Mouse (Mus musculus) ES-Bruce4 (cell line): ENCODE results near the gene Psap. TPM values are rescaled to one million over a fixed set of nuclear protein-coding genes. Genes with fewer than 3 reads are reported as not detected.

Source experiments
- H3K27ac ChIP-seq: 2 replicates; pipeline ENCODE4 v1.5.1; 2012; ENCODE audit warnings: low read length, inconsistent platforms; ENCODE audit not compliant: insufficient read depth
- H3K27me3 ChIP-seq: 2 replicates; pipeline ENCODE4 v1.6.1; 2012; ENCODE audit warnings: mild to moderate bottlenecking, low read length, inconsistent platforms; ENCODE audit not compliant: control insufficient read depth, poor library complexity, insufficient read depth, severe bottlenecking
- H3K36me3 ChIP-seq: 2 replicates; pipeline ENCODE4 v1.6.1; 2012; ENCODE audit warnings: inconsistent platforms, mild to moderate bottlenecking, low read length, moderate library complexity; ENCODE audit not compliant: control insufficient read depth, poor library complexity, insufficient read depth, severe bottlenecking
- H3K4me1 ChIP-seq: one replicate; pipeline ENCODE4 v1.8.1; 2011; ENCODE audit warnings: low read length; ENCODE audit not compliant: control insufficient read depth, insufficient read depth
- H3K4me3 ChIP-seq: 2 replicates; pipeline ENCODE4 v1.5.1; 2011; ENCODE audit warnings: low read depth, mild to moderate bottlenecking, low read length
- H3K9ac ChIP-seq: 2 replicates; pipeline ENCODE4 v1.6.1; 2012; ENCODE audit warnings: low read depth, mild to moderate bottlenecking, inconsistent platforms; ENCODE audit not compliant: poor library complexity, severe bottlenecking
- H3K9me3 ChIP-seq: replicated peaks from 2 replicates; pipeline ENCODE4 v1.6.1; 2012; ENCODE audit warnings: mild to moderate bottlenecking, low read length, inconsistent platforms; ENCODE audit not compliant: control insufficient read depth, poor library complexity, insufficient read depth, severe bottlenecking
- CTCF ChIP-seq: IDR thresholded peaks from one replicate; pipeline ENCODE4 v1.8.1; 2011; ENCODE audit warnings: low read depth, low read length
- EP300 ChIP-seq: IDR thresholded peaks from 2 replicates; pipeline ENCODE4 v1.6.1; 2011; ENCODE audit warnings: low read depth, low read length; ENCODE audit not compliant: insufficient read depth
- POLR2A ChIP-seq: IDR thresholded peaks from one replicate; pipeline ENCODE4 v1.8.1; 2011; ENCODE audit warnings: low read length; ENCODE audit not compliant: insufficient read depth
- polyA plus RNA-seq: library from polyadenylated mRNA; stranded (reverse); fragments of >200 nt; gene quantifications from 2 replicates; pipeline ENCODE4 v1.2.4, GENCODE M21; 2011; ENCODE audit warnings: low read depth; ENCODE audit not compliant: missing spikeins, insufficient read depth, insufficient read length

Gene Psap
- polyA plus RNA-seq, 1 experiment = 218 TPM

GRCm38 (mm10) chr10:60250426-60250965 is 26.9 kb upstream of the Psap start:
- Histone ChIP-seq H3K36me3 (no peaks in the 10 kb centered on the region), H3K4me3 (no peak overlapping the region), H3K9ac (no peak overlapping the region), H3K27ac (no peak overlapping the region), H3K4me1 (peaks cover 5% of the 10 kb centered on the region), H3K9me3 (no peaks in the 10 kb centered on the region), H3K27me3 (no peaks in the 10 kb centered on the region)
- TF ChIP-seq POLR2A (no peak), CTCF (no peak), EP300 (no peak)

DNA sequence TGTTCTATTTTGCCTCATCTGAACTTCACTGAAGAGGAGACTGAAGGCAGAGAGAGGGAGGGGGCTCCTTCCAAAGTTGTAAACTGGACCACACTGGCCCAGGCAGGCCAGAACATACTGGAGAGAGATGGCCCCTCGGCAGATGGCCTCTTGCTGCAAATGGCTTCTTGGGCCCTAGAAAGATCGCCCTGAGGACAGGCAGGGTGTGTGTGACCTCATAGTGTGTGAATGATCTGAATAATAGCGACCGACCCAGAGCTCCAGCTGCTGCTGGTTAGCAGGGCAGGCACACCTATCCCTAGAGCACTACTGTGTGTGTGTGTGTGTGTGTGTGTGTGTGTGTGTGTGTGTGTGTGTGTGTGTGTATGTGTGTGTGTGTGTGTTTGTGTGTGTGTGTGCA is 25.2 kb upstream of the Psap start:
- Histone ChIP-seq H3K36me3 (no peaks in the 10 kb centered on the region), H3K27ac (peak overlapping the region; percentile 28; the same call in 1 of the 2 replicates), H3K9me3 (no peaks in the 10 kb centered on the region), H3K9ac (no peak overlapping the region), H3K4me3 (no peak overlapping the region), H3K27me3 (no peaks in the 10 kb centered on the region), H3K4me1 (peaks cover 5% of the 10 kb centered on the region)
- TF ChIP-seq POLR2A (no peak), EP300 (peak; percentile 60; the same call in 1 of the 2 replicates)

- H3K27ac ChIP-seq = peak overlapping the region; percentile 18; the same call in 1 of the 2 replicates
- no peaks in the 10 kb centered on the region for H3K27me3 ChIP-seq
- no peak overlapping the region for H3K4me3 ChIP-seq
- TF ChIP-seq EP300 (no peak), POLR2A (no peak), CTCF (no peak)
- no peaks in the 10 kb centered on the region for H3K9me3 ChIP-seq
- H3K9ac ChIP-seq = no peak overlapping the region
- H3K36me3 ChIP-seq = no peaks in the 10 kb centered on the region
- peaks cover 5% of the 10 kb centered on the region for H3K4me1 ChIP-seq
Measured at GRCm38 (mm10) chr10:60252606-60253005, 24.8 kb upstream of the Psap start.

DNA sequence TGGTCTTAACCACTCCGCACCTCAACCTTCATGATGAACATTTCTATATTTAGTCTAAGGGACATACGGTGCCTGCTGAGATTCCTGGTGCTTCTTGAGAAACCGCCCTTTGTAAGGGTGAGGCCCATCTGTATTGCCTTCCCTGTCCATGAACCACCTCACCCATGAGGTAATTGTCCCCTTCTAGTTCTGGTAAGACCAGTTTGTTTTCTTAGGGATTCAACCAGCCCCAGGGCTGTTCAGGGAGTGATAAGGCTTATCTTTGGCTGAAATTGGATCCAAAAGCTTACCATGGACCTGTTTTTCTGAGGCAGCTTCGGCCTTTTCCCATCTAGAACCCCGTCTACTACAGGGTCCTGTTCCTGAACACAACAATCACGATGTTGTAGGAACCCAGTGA is 21.3 kb upstream of the Psap start:
- no peak overlapping the region for H3K4me3 ChIP-seq
- TF ChIP-seq CTCF (no peak), EP300 (no peak), POLR2A (no peak)

GRCm38 (mm10) chr10:60257261-60257825 is 20.1 kb upstream of the Psap start:
- no peak overlapping the region for H3K27ac ChIP-seq
- no peaks in the 10 kb centered on the region for H3K9me3 ChIP-seq
- no peaks in the 10 kb centered on the region for H3K36me3 ChIP-seq
- TF ChIP-seq POLR2A (peak; percentile 16), CTCF (no peak), EP300 (no peak)
- peak overlapping the region; percentile 22; the same call in 1 of the 2 replicates for H3K4me3 ChIP-seq
- H3K27me3 ChIP-seq = no peaks in the 10 kb centered on the region
- no peak overlapping the region for H3K9ac ChIP-seq
- H3K4me1 ChIP-seq = peaks cover 4% of the 10 kb centered on the region

More for the DNA sequence above, 21.3 kb upstream of the Psap start:
- H3K4me1 ChIP-seq = peaks cover 5% of the 10 kb centered on the region
- H3K27ac ChIP-seq = no peak overlapping the region
- H3K9ac ChIP-seq = no peak overlapping the region
- no peaks in the 10 kb centered on the region for H3K36me3 ChIP-seq
- no peaks in the 10 kb centered on the region for H3K9me3 ChIP-seq
- no peaks in the 10 kb centered on the region for H3K27me3 ChIP-seq

GRCm38 (mm10) chr10:60260557-60261294 is 16.7 kb upstream of the Psap start:
- no peak overlapping the region for H3K9ac ChIP-seq
- H3K27ac ChIP-seq = no peak overlapping the region
- no peaks in the 10 kb centered on the region for H3K36me3 ChIP-seq

More at GRCm38 (mm10) chr10:60260557-60261294, 16.7 kb upstream of the Psap start:
- no peaks in the 10 kb centered on the region for H3K27me3 ChIP-seq
- TF ChIP-seq CTCF (no peak), POLR2A (no peak), EP300 (no peak)
- H3K9me3 ChIP-seq = no peaks in the 10 kb centered on the region
- H3K4me3 ChIP-seq = no peak overlapping the region
- no peaks in the 10 kb centered on the region for H3K4me1 ChIP-seq
